Mouse (Mus musculus): ENCODE measurements around the gene Vamp2.
A peak's percentile ranks its signal among the peaks of the same experiment; 100 is the strongest.

Gene Vamp2

DNA sequence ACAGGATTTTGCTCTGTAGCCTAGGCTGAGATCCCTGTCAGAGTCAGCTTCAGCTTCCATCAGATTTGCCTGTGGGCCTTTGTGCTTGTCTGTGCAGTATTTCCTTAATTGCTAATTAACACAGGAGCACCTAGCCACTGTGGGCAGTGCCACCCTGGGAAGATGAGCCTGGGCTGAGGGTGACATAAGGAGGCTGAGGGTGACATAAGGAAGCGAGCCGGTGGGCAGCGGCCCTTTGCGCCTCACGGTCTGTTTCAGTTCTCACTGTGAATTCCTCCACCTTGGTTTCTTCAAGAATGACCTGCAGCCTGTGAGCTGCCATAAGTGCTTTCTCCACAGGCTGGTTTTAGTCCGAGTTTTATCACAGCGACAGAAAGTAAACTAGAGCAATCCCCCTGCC lies 6.7 kb upstream of the Vamp2 start:
- DNase-seq: no peak

DNA sequence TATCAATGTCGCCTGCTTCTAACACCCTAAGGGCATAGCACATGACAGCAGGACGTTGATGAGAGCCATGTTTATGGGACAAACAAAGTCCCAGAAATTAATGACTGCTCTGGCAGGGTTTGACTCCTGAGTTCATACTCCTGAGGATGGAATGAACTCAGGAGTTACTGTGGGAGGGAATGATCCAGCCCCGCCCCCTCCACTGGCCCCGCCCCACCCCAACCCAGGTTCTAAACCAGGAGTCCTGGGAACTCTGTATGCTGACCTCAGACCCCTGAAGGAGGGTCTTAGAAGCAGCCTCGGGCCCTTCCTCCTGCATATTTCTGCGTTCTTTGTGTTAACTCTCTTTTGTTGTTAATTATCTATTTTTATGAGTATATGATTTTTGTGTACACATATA lies 2.7 kb upstream of the Vamp2 start:
- no peak for DNase-seq

DNA sequence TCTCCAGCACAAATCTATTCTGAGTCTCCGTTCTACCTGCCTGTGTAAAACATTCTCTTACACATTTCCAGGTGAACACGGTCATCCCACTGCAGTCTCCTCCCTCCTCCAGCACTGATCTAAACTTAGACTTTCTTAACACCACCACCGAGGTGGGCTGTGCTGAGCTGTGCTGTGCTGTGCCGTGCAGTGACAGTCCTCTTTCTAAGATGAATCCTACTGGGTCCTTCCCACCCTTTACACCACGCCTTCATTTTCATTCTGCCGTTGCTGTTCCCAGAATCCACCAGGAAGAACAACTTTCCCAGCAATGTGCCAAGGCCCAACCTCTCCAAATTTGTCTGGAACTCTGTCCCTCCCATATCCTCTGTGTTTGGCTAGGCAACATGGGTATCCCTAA lies 1.9 kb upstream of the Vamp2 start:
- no peak for DNase-seq

DNA sequence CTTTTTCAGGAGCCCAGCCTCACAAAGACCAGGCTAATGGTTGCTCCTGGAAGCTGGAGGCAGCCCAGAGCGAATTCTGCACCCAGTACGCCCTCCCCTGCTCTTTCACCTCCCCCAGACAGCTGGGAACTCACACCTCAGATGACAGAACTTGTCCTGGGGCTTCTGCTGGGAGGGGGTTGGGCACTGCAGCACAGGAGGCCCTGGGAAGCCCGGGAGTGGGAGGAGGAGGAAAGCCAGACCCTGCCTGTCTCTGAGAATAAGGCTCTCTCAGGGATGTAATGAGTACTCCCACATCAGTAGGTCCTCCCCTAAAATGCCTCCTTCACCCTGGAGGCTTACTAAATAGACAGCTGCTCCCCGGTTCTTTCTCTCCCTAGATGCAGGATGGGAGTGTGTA lies 1.2 kb upstream of the Vamp2 start:
- no peak for DNase-seq

DNA sequence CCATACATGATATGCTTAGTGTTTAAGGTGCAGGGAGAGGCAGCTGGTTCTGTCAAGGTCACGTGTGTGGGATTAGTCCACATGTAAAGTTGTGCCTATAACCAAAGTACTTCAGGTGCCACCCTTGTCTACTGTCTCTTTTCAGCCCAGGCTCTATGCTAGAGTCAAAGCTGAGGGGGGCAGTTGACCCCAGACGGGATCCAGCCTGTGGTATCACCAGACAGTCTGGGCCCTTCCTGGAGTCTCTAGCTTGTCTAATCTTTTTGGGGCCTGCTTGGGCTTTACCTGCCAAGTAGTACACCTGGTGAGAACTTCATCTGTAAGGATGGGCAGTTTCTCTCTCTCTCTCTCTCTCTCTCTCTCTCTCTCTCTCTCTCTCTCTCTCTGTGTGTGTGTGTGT lies 693 bp upstream of the Vamp2 start:
- no peak for DNase-seq

DNA sequence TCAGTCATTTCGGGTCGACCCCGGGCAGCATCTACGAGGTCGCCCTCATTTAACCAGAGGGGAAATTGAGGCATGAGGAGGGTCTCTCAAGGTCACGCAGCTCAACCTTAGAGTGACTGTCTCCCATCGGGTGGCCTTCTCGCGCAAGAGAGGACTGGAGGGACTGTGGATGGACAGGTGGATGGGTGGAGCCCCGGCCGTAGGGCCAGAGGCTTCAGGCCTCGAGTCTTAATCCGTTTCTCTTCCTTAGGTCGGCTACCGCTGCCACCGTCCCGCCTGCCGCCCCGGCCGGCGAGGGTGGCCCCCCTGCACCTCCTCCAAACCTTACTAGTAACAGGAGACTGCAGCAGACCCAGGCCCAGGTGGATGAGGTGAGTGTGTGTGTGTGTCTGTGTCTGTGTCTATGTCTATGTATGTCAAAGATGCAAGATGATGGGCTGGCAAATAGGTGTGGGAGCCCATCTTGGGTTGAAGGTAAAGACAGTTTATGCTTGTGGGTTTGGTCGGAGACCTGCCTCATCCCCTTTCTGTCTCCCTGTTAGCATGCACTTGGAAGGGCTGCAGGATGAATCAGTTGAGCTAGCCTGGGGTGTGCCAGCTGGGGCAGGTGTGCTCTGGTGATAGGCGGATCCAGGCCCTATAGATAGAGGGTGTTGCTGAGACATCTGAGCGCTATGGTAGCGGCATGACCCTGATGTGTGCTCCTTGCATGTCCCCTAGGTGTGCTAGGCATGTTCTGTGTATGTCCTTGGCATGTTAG lies 746 bp downstream of the Vamp2 start:
- peak; percentile 16 to 45 for DNase-seq

DNA sequence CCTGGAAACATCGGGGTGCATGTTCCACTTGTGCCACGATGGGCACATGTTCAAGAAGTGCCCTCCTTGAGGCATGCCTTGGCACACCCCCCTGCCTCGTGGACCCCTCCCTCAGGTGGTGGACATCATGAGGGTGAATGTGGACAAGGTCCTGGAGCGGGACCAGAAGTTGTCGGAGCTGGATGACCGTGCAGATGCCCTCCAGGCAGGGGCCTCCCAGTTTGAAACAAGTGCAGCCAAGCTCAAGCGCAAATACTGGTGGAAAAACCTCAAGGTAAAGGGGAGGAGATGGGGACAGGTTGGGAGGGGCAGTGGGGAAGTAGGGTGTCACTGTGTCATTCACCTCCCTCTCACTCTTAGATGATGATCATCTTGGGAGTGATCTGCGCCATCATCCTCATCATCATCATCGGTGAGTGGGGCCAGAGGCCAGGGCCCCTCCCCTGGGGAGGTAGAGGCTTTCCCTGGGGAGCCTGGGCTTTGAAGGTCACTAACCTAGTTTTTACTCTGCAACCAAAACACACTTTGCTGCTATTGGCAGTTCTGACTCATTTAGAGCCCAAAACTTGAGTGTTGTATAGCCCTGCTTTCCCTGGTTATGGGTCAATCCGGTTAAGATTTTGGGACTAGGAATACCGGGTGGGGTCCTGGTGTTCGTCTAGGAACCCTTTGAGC lies 1.5 kb downstream of the Vamp2 start:
- DNase-seq: no peak

DNA sequence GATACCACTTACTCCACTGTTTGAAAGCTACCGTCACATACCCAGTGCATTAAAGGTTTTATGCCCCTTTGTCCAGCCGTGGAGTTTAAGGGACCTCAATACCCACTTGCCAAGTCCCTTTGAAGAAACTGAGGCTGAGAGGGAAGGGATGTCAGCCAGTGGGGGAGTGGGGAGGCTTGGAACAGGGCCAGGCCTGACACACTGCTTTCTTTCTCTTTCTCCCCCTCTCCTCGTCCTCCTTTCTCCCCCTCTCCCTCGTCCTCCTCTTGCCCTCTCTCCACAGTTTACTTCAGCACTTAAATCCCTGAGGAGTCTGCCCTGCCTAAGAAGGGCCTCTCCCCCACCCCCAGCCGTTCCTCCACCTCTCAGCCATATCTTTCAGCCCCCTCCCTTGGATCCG lies 2.1 kb downstream of the Vamp2 start:
- DNase-seq: no peak

DNA sequence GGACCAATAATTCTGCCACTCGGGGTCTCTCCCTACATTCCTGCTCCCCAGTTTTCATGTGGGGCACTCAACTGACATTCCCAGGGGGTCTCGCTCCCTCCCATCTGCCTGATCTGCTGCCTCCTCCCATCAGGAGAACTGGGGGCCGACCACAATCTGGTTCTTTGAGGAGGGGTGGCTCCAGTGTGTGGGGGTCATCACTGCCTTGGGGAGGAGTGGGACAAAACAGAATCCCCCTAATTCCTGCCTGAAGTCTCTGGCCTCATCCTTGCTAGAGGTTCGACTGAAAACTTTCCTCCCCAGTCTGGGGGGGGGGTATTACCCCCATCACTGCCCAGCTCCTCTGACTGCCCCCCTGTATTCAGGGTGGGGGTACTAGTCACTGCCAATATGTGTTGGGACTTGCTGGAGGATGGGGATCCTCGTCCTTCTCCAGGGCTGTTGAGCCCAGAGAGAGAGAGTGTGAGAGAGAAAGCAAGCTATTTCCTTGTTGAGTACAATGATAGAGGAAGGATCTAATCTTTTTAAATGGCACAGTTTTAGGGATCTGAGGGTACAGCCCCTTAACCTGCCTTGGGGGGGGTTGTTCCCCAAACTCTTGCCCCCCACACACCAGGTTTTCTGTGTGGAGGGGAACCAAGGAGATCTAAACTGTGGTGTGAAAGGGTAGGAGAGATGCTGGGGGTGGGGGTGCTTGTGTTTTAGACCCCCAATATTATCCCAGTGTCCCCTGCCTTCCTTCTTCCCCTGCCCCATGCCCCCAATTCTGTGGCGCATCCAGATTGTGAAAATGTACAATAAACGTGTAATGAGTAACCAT lies 3.5 kb downstream of the Vamp2 start:
- DNase-seq: peak in 1 of 2 experiments; percentile 7

DNA sequence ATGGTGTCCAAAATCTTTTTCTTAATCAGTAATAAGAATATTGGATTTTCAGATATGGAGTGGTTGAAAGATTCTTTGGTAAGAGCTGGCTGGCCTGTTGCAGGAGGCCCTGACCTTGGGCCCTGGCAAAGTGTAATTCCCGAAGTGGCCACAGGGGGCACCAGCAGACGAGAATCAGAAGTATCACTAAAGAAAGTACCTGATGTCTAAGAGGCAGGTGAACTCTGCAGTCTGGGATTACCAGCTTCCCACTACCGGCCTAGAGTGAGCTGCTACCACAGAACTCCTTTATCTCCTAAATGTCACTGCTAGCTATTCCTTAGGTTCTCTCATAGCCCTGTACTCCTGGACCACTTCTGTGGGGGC lies 4.1 kb downstream of the Vamp2 start:
- DNase-seq: peak; percentile 97

DNA sequence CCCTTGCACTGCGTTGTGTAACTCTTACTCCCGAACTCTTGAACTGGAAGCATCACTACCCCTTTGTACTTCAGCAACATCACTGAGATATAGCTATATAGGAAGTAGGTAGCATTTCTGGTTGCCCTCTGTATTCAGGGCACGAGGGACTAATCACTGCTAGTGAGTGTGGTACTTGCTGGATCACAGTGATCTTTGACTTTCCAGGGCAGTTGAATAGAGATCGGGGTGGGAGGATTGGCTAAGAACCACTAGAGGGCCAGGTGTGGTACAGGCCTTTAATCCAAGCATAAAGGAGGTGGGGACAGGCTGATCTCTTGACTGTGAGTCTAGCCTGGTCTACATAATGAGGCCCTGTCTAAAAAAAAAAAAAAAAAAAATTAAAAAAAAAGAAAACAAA lies 4.6 kb downstream of the Vamp2 start:
- DNase-seq: peak; percentile 54 to 57

DNA sequence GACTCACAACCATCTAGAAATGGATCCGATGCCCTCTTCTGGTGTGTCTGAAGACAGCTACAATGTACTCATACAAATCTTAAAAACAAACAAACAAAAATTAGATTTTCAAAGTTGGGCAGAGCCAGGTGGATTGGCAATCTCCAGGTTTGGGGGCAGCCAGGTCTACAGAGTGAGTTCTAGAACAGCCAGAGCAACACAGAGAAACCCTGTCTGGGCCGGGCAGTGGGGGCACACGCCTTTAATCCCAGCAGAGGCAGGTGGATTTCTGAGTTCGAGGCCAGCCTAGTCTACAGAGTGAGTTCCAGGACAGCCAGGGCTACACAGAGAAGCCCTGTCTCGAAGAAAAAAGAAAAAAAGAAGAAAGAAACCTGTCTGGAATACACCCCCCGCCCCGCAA lies 5.6 kb downstream of the Vamp2 start:
- peak in 1 of 2 experiments; percentile 7 for DNase-seq

DNA sequence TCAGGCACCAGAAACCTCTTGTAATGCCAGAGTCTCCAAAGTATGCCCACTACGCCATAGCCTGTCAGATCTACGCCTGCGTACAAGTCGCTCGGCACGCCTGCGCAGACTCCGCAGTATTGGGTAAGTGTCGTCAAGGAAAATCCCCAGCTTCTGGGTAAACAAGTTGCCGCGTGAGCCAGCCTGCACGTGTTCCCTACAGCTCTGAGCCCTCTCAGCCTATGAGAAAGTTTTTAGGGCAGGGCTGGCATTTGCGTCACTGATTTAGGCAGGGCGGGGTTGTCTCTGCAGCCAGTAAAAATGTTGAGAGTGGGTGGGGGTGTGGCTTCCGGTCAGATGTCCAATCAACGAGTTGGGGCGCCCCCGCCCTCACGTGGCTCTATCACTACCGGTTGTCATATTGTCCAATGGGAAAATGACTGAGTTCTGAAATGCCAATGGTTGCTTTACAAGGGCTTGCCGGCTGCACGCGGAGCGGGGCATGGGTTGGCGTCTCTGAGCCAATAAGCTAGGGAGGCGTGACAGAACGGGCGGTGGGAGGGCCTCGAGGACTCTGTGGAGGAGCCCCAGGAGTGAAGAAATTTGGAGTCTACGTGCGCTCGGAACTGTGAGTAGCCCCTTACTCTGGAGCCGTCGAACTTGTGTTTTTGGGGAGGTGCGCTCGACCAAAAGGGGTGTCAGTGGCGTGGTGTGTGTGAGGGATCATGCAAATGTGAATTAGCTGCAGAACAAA lies 6.6 kb downstream of the Vamp2 start, which contains the start of gene Per1:
TSS of gene Per1 (plus strand) at position 521 of the 733 bp plus-strand sequence.
- DNase-seq: peak; percentile 98 to 99

DNA sequence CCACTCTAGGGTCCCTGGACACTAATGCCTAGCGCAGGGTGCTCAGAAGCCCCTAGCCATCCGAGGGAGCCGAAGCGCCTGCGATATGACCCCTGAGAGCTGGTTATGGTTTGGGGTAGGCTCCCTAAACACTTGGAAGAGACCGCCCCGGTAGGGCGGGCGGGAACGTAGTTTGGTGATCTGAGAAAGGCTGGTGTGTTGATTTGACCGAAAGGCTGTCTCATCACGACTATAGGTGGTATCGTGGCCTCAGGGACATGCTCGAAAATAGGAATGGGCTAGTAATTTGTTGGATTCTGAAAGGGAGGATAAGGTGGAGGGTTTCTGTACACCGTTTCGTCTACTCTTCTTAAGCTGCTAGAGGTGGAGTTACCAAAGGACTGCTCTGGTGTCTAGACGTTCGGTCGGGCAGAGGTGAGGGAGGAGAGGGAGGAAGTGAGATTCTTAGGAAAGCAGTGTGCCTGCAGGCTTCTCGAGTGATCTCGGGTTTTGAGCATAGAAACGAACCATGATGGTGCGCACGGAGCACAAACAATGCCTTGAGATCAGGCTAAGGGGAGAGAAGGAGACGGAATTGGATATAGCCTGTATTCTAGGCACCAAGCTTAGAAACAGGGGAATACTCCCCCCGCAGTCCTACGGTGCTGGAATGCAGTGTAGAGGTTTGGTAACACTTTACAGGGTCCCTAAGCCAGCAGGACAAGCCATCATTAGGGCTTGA lies 7.4 kb downstream of the Vamp2 start:
- DNase-seq: peak; percentile 70 to 72

DNA sequence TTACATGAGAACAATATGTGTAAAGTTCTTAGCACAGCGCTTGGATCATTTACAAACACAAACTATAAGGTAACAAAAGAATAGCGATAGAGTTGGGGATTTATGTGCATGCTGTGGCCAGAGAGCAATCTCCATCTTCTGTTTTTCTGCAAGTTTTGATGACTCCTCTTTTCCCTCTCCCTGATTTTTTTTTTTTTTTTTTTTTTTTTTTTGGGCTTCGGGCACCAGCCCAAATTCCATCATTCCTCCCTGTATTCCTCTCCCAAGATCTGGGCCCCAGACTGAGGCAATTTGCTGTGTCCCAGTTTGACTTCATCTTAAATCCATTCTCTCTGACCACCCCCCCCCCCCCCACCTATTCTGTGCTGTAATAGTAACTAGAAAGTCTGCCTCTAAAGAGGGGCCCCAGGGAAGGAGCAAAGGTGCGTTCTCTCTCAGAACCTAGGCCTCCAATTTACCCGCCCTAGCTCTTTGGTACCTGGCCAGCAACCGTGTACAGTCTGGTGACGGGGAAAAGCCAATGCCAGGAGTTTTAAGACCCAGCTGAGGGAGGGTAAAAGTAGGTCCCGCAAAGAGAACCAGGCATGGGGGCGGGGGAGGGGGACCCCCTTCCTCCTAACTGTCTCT lies 8.2 kb downstream of the Vamp2 start:
- DNase-seq: no peak

DNA sequence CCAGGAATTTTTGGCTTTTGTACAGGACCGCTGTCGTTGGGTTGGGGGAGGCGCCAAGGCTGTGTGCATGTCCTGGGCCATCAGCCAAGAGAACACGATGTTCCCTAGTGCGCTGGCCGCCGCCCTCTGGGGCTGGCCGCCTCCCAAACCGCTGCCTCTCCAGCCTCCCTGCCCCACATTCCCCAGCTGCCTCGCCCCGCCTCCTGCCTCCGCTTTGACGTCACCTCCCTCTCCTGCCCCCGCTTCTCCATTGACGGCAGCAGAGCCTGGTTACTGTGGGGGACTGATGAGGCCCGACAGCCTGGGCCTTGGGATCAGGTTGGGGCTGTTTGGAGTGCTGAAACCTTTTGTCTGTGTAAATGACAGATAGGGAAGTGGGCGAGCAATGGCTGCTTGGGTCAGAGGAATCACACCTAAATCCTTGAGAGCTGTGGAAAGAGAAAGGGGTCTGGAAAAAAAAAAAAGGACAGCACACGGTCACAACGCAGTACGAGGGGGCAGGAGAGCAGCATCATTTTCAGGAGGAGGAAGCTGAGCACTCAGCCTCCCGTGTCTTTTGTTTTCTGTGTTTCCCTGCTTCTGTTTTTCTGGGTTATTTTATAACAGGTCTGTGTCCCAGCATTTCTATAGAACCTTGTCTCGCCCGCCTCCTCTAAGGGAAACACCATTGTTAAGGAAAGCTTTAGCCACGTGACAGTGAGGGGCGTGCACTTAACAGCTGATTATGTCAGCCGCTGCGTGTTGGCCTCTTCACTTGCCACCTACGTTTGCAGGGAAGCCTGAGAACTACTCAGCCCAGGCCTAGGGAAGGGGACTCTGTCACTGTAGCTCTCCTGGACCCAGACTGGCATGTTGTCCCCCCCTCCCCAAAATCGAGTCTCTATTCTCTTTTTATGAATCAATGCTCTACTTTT lies 9.0 kb downstream of the Vamp2 start:
- peak; percentile 91 for DNase-seq

DNA sequence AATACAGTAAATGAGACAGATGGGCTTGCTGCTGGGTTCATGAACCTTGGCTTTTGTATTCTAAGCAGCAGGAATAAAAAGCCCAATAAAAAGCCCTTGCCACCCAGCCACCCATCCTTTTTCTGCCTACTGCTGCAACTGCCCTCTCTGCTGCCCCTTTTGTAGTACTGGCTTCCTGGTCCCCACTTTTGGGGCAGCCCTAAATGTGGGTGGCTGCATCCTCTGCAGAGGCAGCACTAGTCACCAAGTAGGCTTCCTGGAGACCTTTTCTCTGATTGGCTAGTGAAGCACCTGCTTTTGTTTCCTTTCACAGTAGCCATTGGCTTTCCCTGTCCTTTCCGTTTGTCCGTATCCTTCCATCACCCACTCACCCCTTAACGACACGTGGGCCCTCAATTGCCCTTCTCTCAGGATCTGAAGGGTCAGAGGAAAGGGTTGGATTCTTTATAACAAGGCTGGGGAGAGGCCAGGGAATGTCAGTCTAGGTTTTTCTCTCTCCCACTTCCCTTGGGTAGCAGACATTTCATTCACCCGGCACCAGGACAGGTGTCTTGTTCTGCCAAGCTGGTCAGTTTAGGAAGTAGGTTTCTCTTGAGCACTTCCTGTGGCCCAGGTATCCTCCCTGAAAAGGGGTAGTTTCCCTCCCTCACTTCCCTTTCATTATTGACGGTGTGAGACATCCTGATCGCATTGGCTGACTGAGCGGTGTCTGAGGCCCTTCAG lies 9.9 kb downstream of the Vamp2 start:
- peak; percentile 59 to 65 for DNase-seq

DNA sequence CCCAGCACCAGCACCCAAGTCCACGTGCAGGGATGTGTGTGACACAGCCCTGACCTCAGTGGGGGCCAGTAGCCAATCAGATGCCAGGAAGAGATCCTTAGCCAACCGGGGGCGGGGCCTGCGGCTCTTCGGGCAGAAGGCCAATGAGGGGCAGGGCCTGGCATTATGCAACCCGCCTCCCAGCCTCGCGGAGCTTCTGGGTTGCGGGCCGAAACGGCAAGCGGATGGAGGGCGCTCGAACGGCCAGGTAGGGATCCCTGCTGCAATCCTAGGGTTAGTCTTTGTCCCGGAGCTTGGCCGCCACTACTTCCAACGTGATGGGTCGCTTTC lies 10.4 kb downstream of the Vamp2 start:
- DNase-seq: peak; percentile 97

DNA sequence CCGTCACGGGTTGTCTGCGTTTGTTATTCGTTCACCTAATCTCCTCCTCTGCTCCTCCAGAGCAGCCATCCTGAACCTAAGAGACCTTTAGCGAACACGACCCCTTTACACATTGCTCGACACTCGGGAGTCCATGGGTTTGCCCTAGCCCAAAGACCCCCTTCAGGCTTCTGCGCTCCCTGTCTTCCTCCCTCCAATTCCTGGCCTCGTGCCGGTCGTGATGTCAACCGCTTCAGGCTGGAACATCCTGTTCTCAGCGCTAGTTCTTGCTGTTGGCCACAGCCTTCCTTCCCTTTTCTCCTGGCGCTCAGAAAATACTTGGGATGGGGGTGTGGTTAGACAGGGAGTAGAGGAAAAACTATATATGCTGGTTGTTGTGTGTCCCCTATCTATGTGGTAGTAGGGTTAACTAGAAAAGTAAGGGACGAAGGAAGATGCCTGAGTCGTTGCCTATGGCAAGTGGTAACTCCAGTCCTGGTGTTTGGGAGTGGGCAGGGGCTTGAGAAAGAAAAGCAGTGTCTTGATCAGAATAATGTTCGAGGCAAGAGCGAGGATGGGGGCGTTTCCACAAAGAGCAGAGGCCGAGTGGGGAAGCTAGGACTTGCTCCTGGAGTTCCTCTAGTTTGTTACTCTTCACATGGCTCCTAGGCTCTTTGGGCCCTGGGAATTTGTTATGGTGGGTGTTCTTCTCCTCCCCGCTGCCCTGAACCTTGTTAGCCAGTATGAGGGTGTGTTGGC lies 11.1 kb downstream of the Vamp2 start:
- no peak for DNase-seq
